Mouse (Mus musculus): ENCODE results near the gene Kcnk6. TPM values are rescaled to one million over a fixed set of nuclear protein-coding genes. Genes with fewer than 3 reads are reported as not detected.
"Not testable (repeated sequence)": the region's sequence is repeated elsewhere in the genome, so short reads cannot be mapped to it uniquely, and the experiment has no call there.

Kcnk6 gene
- polyA plus RNA-seq, 1 experiment from 2014 or later: 2.9 TPM

DNA sequence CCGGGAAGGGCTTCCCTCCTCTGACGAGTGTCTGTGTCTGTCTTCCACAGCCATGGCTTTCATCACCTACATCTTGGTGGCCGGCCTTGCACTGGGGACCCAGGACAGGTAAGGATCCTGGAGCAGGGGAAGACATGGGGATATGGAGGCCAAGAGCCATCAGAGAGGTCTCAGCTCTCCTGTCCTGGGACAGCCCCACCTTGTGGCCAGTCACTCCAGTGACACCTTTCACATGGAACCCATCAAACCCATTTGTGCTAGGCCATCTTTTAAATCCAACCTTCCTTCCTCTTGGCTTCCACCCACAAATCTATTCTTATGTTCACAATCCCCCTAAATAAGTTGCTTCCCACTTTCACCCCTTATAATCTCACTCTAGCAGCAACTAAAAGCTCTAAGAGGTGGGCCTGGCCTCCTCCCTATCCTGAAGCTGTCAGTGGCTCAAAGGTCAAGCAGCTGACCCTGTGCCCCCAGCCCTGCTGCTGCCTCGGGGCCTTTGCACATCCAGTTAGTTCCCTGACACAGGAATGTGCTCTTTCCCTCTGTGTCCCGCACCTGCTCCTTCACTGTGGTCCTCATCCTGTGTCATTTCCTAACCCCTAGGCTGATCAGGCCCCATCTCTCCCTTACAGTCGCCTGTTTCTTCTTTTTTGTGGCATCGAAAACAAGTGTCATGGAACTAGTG lies 12.6 kb upstream of the Kcnk6 start:
- Histone ChIP-seq H3K4me2 (no peak overlapping the region), H3K36me3 (peaks cover 32% of the 10 kb centered on the region), H3K9ac (no peak overlapping the region), H3K4me3 (no peak overlapping the region), H3K27me3 (replicated peaks) (no peaks in the 10 kb centered on the region), H3K27ac (no peak overlapping the region), H3K4me1 (peaks cover 36% of the 10 kb centered on the region), H3K9me3 (replicated peaks) (no peaks in the 10 kb centered on the region)
- 68% methylated on average over 7 of the region's 7 CpGs for WGBS (ENCODE audit: insufficient replicate concordance)
- no peak for ATAC-seq

DNA sequence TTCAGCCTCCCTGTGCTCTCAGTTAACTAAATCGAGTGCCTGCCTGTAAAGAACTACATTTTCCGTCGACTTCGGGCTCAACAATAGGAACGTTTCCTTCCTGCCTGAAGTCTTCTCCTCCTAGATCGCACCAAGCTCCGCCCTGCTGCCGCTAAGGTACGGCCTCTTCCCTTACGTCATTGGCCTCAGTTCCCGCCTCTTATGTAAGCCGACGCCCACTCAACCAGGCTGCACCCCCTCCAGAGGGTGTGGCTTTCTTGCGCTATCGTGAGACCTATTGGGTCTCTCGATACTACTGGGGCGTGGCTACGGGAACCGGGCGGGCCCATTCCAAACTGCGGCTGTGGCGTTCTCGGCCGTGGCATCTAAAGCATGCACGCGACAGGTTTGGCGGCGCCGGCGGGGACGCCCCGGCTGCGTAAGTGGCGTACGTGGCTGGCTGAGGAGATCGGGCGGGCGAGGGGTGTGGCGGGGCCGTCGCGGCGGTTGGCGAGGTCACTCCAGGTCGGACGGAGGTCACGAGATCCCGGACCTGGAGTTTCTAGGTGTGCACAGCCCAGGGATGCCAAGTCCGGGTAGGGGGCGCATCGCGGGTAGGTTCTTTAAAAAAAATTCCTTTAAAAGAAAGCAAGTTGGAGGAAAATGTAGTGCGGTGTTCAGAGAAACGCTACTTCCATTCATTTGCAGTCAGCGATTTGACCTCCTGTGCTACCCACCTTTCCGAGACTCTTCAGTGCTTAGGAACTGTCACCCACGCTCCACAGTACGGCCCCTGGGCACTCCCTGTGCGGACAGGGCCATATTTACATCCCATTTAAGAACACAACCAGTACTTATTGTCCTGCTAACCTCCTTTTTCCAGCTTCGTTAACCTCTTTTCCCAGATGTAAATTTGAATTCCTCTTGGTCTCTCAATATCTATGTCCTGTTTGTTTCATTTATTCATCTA lies 6.0 kb upstream of the Kcnk6 start, which contains the start of gene Yif1b:
Gene Yif1b, plus strand, starts transcription at position 311 of the 949 bp plus-strand sequence.
- Histone ChIP-seq H3K27me3 (replicated peaks) (peaks cover 5% of the 10 kb centered on the region; the same call in 1 of the 2 replicates), H3K9ac (peak within 1 kb of the TSS; percentile 72), H3K4me2 (peak within 1 kb of the TSS; percentile 77), H3K4me1 (peaks cover 30% of the 10 kb centered on the region), H3K27ac (peak within 1 kb of the TSS; percentile 89), H3K4me3 (peak within 1 kb of the TSS; percentile 61), H3K9me3 (replicated peaks) (no peaks in the 10 kb centered on the region), H3K36me3 (0 out of 2 replicates have a peak, but pooled peaks cover 5% of the 10 kb centered on the region)
- peak; percentile 94 for ATAC-seq
- WGBS (ENCODE audit: insufficient replicate concordance): 2% methylated on average over 60 of the region's 60 CpGs

DNA sequence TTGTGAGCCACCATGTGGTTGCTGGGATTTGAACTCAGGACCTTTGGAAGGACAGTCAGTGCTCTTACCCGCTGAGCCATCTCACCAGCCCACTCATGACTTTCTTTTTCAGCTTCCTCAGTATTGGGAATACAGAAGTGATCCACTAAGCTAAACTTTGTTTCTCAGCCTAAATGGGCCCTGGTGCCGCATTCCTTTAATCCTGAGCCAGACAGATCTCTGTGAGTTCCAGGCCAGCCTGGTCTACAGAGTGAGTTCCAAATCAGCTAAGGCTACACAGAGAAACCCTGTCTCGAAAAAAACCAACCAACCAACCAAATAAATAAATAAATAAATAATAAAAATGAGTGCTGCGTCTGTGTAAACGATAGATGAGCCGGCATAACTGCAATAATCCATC lies 5.3 kb upstream of the Kcnk6 start:
- H3K27me3 ChIP-seq (replicated peaks): peaks cover 12% of the 10 kb centered on the region
- H3K4me2 ChIP-seq: peak overlapping the region; percentile 77
- H3K4me3 ChIP-seq: peak overlapping the region; percentile 61
- peak overlapping the region; percentile 72 for H3K9ac ChIP-seq
- H3K4me1 ChIP-seq: peaks cover 30% of the 10 kb centered on the region
- 26% methylated on average over 6 of the region's 6 CpGs for whole genome bisulfite sequencing (ENCODE audit: insufficient replicate concordance)
- H3K36me3 ChIP-seq; ATAC-seq; H3K9me3 ChIP-seq (replicated peaks): not testable (repeated sequence)
- peak overlapping the region; percentile 89 for H3K27ac ChIP-seq

DNA sequence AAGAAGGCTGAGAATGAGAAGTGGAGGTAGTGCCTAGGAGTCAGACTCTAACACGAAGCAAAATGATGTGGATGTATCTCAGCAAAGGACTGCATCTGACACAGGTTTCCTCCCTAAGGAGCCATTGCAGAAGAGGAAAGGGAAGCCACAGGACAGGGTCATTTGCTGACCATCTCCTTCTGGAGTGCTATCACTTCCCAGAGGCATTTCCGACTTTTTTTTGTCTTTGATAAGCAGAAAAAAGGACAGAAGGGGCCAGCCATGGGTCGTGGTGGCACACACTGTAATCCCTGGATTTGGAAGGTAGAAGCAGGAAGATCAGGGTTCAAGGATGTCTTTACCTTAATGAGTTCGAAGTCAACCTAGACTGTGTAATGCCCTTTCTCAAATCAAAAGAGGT lies 4.3 kb upstream of the Kcnk6 start:
- no peak overlapping the region for H3K4me2 ChIP-seq
- H3K27me3 ChIP-seq (replicated peaks): peaks cover 22% of the 10 kb centered on the region
- no peak for ATAC-seq
- no peak overlapping the region for H3K4me3 ChIP-seq
- no peak overlapping the region for H3K27ac ChIP-seq
- peaks cover 39% of the 10 kb centered on the region for H3K4me1 ChIP-seq
- H3K36me3 ChIP-seq: 0 out of 2 replicates have a peak, but pooled peaks cover 5% of the 10 kb centered on the region
- no peaks in the 10 kb centered on the region for H3K9me3 ChIP-seq (replicated peaks)
- WGBS (ENCODE audit: insufficient replicate concordance): 47% methylated on average over 4 of the region's 4 CpGs
- no peak overlapping the region for H3K9ac ChIP-seq

DNA sequence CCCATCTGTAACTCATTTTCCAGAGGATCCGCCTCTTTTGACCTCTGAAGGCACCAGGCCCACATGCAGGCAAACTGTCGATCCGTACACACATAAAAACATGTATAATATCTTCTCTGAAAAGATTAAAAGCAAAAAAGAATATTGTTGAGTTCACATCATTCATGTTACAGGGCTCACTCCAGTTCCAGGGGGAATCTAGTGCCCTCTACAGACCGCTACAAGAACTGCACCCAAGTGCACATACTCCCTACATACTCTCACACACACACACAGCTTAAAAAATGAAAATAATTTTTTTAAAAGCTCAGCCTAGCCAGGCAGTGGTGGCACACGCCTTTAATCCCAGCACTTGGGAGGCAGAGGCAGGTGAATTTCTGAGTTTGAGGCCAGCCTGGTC lies 2.3 kb upstream of the Kcnk6 start:
- Histone ChIP-seq H3K4me3 (no peak overlapping the region), H3K27ac (no peak overlapping the region), H3K4me2 (no peak overlapping the region), H3K9ac (no peak overlapping the region), H3K4me1 (peaks cover 30% of the 10 kb centered on the region), H3K27me3 (replicated peaks) (peaks cover 40% of the 10 kb centered on the region), H3K36me3 (no peaks in the 10 kb centered on the region), H3K9me3 (replicated peaks) (no peaks in the 10 kb centered on the region)
- ATAC-seq: no peak
- WGBS (ENCODE audit: insufficient replicate concordance): 72% methylated on average over 5 of the region's 5 CpGs

DNA sequence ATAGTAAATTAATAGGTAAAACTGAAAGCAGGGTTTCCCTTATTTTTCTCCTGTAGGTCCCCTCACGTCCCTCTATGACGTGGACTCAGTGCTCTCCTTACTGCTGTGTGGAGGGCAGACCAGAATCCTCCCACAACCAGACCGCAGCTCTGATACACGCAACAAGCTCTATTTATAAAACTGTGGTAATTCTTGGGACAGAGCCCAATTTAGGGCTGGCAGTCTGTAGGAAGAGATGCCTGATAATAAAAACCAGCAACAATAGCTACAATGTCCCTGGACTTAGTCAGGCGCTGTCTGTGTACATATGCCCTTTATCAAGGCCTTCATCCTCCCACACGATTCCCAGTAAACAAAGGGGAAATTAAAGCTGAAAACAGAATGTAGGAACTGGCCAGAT lies 1.4 kb upstream of the Kcnk6 start:
- ATAC-seq: no peak
- Histone ChIP-seq H3K4me3 (no peak overlapping the region), H3K9ac (no peak overlapping the region), H3K4me2 (no peak overlapping the region), H3K27me3 (replicated peaks) (peaks cover 49% of the 10 kb centered on the region), H3K27ac (no peak overlapping the region), H3K36me3 (no peaks in the 10 kb centered on the region), H3K4me1 (peaks cover 21% of the 10 kb centered on the region), H3K9me3 (replicated peaks) (no peaks in the 10 kb centered on the region)
- WGBS (ENCODE audit: insufficient replicate concordance): 46% methylated on average over 6 of the region's 6 CpGs

DNA sequence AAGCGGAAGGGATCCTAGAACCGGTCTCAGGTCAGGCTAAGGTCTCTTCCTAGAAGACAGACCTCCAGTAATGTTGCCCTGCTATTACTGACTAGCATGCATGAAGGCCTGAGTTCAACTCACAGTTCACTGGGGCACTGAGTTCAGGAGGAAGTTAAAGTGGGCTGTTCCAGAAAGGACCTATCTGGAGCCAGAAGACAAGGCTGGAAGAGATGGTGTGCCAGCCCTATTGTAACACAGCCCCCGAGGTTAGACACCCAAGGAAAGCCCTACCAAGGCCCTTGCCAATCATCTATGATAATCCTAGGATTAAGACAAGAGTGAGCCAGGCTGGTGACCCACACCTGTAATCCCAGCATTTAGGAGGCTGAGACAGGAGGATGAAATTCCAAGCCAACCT lies 798 bp downstream of the Kcnk6 start:
- ATAC-seq: no peak
- Histone ChIP-seq H3K9me3 (replicated peaks) (no peaks in the 10 kb centered on the region), H3K9ac (no peak overlapping the region), H3K4me1 (peaks cover 14% of the 10 kb centered on the region), H3K27me3 (replicated peaks) (peaks cover 52% of the 10 kb centered on the region), H3K4me2 (peak overlapping the region; percentile 80), H3K4me3 (peak overlapping the region; percentile 60), H3K36me3 (no peaks in the 10 kb centered on the region), H3K27ac (peak overlapping the region; percentile 56; the same call in 1 of the 2 replicates)
- 29% methylated on average over 3 of the region's 3 CpGs for WGBS (ENCODE audit: insufficient replicate concordance)

DNA sequence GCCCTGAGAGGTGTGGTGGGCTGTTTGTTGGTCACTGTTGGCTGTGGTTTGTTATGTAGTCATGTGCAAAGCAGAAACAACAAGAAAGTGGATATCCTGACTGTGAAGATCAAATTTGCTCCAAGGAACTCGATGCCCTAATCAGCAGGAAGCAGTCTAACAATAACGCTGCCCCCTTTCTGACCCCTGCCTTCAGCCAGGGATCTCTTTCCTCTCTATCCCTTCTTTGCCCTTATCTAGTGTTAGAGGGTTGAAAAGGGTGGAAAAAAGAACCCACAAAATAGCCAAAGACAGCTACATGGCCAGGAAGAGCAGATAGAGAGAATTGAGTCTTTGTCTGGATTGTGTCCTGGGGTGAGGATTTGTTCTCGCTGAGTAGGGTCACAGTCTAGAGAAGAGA lies 1.8 kb downstream of the Kcnk6 start:
- no peak overlapping the region for H3K27ac ChIP-seq
- peaks cover 14% of the 10 kb centered on the region for H3K4me1 ChIP-seq
- H3K4me2 ChIP-seq: no peak overlapping the region
- H3K9ac ChIP-seq: no peak overlapping the region
- H3K9me3 ChIP-seq (replicated peaks): no peaks in the 10 kb centered on the region
- no peak for ATAC-seq
- no peak overlapping the region for H3K4me3 ChIP-seq
- H3K27me3 ChIP-seq (replicated peaks): peaks cover 52% of the 10 kb centered on the region
- peaks cover under 1% of the 10 kb centered on the region; the same call in 1 of the 2 replicates for H3K36me3 ChIP-seq
- 12% methylated on average over 3 of the region's 3 CpGs for WGBS (ENCODE audit: insufficient replicate concordance)

DNA sequence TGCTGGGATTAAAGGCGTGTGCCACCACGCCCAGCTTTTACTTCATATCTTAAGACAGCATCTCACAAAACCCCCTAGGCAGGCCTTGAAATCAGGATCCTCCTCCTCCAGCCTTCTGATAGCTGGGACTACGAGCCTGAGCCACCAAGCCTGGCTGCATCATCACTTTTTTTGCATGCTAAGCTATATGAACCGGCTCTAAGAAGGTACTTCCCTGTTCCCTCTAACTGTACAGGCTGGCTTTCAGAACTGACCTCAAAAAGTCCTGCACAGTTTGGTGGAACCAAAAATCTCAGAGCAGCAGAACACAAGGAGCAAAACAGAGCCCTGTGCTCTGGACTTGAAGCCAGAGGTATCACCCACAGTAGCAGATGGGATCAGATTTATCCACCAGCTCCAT lies 4.1 kb downstream of the Kcnk6 start:
- Histone ChIP-seq H3K36me3 (peaks cover 7% of the 10 kb centered on the region; the same call in 1 of the 2 replicates), H3K4me2 (no peak overlapping the region), H3K27me3 (replicated peaks) (peaks cover 46% of the 10 kb centered on the region), H3K4me3 (no peak overlapping the region), H3K9me3 (replicated peaks) (no peaks in the 10 kb centered on the region), H3K27ac (no peak overlapping the region), H3K4me1 (peaks cover 20% of the 10 kb centered on the region), H3K9ac (no peak overlapping the region)
- no peak for ATAC-seq
- 29% methylated on average over 4 of the region's 4 CpGs for WGBS (ENCODE audit: insufficient replicate concordance)

DNA sequence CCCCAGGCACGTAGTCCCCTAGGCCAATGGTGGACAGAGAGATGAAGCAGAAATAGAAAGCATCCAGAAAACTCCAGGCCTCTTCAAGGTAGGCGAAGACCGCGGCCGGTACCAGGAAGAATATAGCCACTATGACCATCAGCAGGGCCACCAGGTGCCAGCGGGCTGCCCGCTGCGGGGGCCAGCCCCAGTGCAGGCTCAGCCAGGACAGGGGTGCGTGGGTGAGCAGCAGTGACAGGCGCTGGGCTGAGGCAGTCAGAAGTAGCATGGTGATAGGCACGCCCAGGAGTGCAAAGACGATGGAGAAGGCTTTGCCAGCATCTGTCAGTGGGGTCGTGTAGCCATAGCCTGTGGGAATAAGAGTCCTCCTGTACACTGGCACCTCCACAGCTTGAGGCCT lies 6.8 kb downstream of the Kcnk6 start:
- H3K4me1 ChIP-seq: peaks cover 6% of the 10 kb centered on the region
- H3K4me2 ChIP-seq: no peak overlapping the region
- WGBS (ENCODE audit: insufficient replicate concordance): 79% methylated on average over 13 of the region's 13 CpGs
- ATAC-seq: no peak
- H3K36me3 ChIP-seq: peaks cover 7% of the 10 kb centered on the region; the same call in 1 of the 2 replicates
- H3K4me3 ChIP-seq: no peak overlapping the region
- peaks cover 21% of the 10 kb centered on the region for H3K27me3 ChIP-seq (replicated peaks)
- H3K9ac ChIP-seq: no peak overlapping the region
- H3K9me3 ChIP-seq (replicated peaks): no peaks in the 10 kb centered on the region
- no peak overlapping the region for H3K27ac ChIP-seq

DNA sequence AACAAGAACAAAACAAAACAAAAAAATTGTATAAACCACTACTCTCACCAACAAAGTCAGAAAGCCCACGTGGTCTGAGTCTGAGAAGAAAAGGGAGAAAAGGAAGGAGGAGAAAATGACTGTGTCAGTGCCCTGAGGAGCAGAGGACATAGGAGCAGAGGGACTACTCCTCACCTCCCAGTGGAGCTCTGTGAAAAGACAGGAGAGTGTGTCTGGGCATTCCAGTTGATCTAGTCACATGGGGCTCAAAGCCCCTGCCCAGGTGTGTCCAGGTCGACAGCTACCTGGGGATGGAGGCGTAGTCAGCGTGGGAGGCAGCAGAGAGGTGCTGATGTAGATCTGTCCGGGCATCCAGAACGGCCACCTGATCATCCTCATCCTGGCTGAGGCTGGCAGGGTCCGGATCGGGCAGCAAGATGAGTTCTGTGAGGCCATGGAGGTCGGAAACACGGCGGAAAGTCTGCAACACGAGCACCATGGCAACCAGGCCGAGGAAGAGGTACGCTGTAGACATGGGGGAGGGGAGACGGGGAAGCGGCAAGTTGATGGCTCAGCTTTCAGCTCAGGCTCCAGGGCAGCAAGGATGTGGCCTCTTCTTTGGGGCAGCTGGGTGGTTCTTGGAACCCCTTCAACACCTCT lies 7.4 kb downstream of the Kcnk6 start:
- Histone ChIP-seq H3K27ac (no peak overlapping the region), H3K9ac (no peak overlapping the region), H3K4me1 (peaks cover 6% of the 10 kb centered on the region), H3K4me3 (no peak overlapping the region), H3K4me2 (no peak overlapping the region), H3K27me3 (replicated peaks) (peaks cover 14% of the 10 kb centered on the region), H3K36me3 (peaks cover 7% of the 10 kb centered on the region; the same call in 1 of the 2 replicates), H3K9me3 (replicated peaks) (peaks cover 6% of the 10 kb centered on the region)
- ATAC-seq: no peak
- WGBS (ENCODE audit: insufficient replicate concordance): 47% methylated on average over 16 of the region's 16 CpGs
